Mouse (Mus musculus) urinary bladder, postnatal 25 days (tissue): ENCODE measurements around the gene Mob3a.

Source experiments
- DNase-seq: peaks from one replicate; pipeline ENCODE4 v3.0.0; 2022; ENCODE audit warnings: low spot score

Mob3a gene

GRCm38 (mm10) chr10:80700038-80700504, 1.7 kb downstream of the Mob3a start:
- DNase-seq, result no peak

DNA sequence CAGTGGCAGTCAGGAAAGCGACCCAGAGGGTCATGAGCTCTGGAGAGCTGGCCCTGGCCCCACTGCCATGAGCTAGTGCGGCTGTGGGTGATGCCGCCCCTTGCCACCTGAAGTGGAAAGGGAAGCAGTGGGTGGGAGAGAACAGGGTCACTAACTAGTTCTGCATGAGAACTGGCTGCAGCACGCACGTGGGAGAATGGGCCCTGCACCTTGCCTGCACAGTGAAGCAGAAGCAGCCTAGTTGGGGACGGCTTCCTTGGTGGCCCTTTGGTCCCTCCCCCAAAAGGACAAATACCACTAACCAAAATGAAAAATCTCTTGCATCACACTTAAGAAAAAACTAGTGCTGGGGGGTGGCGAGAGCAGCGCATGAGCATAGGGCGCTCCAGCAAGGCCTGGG, 3.2 kb downstream of the Mob3a start:
- DNase-seq, result no peak

GRCm38 (mm10) chr10:80697812-80698211, 4.0 kb downstream of the Mob3a start:
- DNase-seq, result no peak

DNA sequence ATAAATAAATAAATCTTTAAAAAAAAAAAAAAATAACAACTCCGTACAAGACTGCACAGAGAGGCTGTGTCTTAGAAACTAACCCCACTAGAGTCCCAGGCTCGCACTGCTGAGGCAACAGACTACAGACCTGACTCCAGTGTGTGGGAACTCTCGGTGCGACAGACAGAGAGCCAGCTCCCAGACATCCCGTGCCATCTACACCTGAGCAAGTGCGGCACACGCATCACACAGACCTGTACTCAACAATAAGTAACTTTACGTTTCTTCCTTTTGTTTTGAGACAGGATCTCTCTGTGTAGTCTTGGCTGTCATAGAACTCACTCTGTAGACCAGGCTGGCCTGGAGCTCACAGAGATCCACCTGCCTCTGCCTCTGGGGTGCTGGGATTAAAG, 4.4 kb downstream of the Mob3a start:
- DNase-seq, result no peak

- DNase-seq, result no peak
Observed at GRCm38 (mm10) chr10:80696502-80697392, 5.0 kb downstream of the Mob3a start.

GRCm38 (mm10) chr10:80695801-80696501, 5.8 kb downstream of the Mob3a start:
- no peak for DNase-seq

- no peak for DNase-seq
Observed at GRCm38 (mm10) chr10:80695186-80695585, 6.6 kb downstream of the Mob3a start.

DNA sequence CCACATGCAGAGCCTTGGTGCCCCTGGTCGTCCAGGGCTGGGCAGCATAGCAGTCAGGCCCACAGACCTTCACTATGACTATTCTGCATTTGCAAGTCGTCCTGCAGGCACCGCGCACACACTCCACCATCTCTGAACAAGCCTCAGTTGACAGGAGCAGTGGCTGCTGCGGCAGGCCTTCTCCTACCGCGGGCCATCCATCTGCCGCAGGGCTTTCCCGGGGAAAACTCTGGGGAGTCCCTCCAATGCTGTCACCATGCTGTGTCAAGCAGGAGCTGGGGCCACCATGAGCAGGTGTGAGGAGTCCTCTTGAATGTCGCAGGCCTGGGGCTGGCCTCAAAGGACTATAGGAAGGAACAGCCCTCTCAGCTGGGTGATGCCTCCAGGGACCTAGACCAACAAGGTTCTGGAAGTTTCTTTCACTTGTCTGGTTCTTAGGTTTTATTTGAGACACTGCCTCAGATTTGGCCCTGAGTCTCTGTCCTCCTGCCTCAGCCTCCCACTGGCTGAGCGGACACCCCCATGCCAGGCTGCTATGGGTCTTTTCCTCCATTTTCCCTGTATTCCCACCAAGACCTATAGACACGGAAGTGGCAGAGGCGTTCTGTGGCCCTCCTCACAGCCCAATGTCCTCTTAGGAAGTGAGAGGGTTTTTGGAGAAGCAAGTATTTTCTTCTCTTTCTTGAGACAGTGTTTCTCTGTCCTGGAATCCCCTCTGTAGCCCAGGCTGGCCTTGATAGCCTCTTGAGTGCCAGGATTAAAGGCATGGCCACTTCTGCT, 7.4 kb downstream of the Mob3a start:
- no peak for DNase-seq

GRCm38 (mm10) chr10:80693401-80694045, 8.3 kb downstream of the Mob3a start:
- DNase-seq, result no peak

GRCm38 (mm10) chr10:80692249-80693165, 9.3 kb downstream of the Mob3a start:
- DNase-seq, result no peak

DNA sequence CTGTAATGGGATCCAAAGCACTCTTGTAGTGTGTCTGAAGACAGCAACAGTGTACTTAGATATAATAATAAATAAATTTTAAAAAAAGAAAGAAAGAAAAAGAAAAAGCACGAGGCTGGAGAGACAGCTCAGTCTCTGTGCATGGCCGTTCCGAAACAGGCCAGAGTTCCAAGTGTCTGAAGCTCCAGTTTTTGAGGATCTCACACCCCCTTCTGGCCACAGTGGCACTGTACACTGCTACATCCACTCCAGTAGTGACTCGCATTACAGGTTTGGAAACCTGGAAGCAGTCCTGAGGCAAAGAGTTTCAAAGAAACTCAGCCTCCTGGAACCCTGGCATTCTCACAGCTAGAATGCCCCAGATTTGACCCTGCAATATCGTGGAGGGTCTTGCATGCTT, 13.9 kb downstream of the Mob3a start:
- peak; percentile 52 for DNase-seq

GRCm38 (mm10) chr10:80686617-80687016, 15.2 kb downstream of the Mob3a start:
- DNase-seq, result no peak

GRCm38 (mm10) chr10:80684984-80685383, 16.8 kb downstream of the Mob3a start:
- no peak for DNase-seq

DNA sequence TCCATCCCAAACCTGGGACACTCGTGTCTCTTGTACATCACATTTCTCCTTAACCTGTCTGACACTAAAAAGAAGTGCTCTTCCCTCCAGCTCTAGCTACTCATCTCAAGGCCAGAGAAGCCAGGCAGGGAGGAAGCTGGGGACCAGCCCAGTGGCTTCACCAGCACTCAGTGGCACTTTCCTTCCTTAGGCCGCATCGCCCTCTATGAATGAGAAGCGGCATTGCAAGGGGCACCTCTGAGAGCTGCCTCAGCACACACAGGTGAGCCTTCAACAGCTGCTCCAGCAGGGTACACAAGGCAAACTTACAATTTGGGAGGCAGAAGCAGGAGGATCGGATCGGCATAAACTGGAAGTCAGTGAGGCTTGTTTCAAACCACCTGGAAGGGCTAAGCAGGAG, 17.6 kb downstream of the Mob3a start:
- DNase-seq, result peak; percentile 52

- no peak for DNase-seq
Observed at GRCm38 (mm10) chr10:80683647-80684046, 18.1 kb downstream of the Mob3a start.

- no peak for DNase-seq
Observed at GRCm38 (mm10) chr10:80682003-80682402, 19.8 kb downstream of the Mob3a start.

DNA sequence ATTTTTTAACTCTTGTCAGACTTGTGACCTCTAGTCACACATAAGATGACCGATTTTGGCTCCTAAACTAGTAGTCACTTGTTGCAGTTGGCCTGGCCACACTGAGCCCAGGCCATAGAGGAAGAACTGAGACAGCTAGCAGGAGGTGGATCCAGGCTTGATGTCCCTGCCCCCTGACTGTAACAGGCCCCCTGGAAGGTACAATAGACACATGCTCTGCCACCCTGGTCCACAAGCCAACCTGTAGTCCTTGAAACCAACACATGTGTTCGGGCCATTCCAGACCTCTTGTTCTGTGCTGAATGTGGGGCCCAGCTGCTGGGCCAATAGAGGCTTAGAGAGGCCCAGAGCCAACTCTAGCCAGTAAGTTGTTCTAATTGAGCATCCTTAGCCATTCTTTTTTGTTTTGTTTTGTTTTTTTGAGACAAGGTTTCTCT, 21.5 kb downstream of the Mob3a start:
- no peak for DNase-seq

GRCm38 (mm10) chr10:80679556-80680259, 22.1 kb downstream of the Mob3a start:
- no peak for DNase-seq

- no peak for DNase-seq
Observed at GRCm38 (mm10) chr10:80678601-80679377, 23.0 kb downstream of the Mob3a start.
